Mouse (Mus musculus) intestine, embryonic 15.5 days (tissue): ENCODE results near the gene Ube2t. TPM values are rescaled to one million over a fixed set of nuclear protein-coding genes. Genes with fewer than 3 reads are reported as not detected.
A peak's percentile ranks its signal among the peaks of the same experiment; 100 is the strongest.

ENCODE experiments used
- ATAC-seq: fragments of 200-750 bp; cut with Nextera tagmentation; 2 replicates; pipeline ENCODE4 v1.8.0; 2017; ENCODE audit warnings: moderate TSS enrichment, moderate library complexity
- H3K27ac ChIP-seq: fragments of 300-500 bp; sonication (generic); 2 replicates; pipeline ENCODE4 v1.5.1; 2015; ENCODE audit warnings: mild to moderate bottlenecking, inconsistent platforms
- H3K27me3 ChIP-seq: fragments of 300-500 bp; sonication (generic); replicated peaks from 2 replicates; pipeline ENCODE4 v1.6.1; 2015; ENCODE audit warnings: inconsistent platforms
- H3K36me3 ChIP-seq: fragments of 300-500 bp; sonication (generic); 2 replicates; pipeline ENCODE4 v1.6.1; 2015; ENCODE audit warnings: inconsistent platforms
- H3K4me1 ChIP-seq: fragments of 300-500 bp; sonication (generic); replicated peaks from 2 replicates; pipeline ENCODE4 v1.6.1; 2015; ENCODE audit warnings: inconsistent platforms
- H3K4me2 ChIP-seq: fragments of 300-500 bp; sonication (generic); replicated peaks from 2 replicates; pipeline ENCODE4 v1.6.1; 2015; ENCODE audit warnings: mild to moderate bottlenecking, inconsistent platforms
- H3K4me3 ChIP-seq: fragments of 300-500 bp; sonication (generic); replicated peaks from 2 replicates; pipeline ENCODE4 v1.5.1; 2015; ENCODE audit warnings: inconsistent platforms
- H3K9ac ChIP-seq: fragments of 300-500 bp; sonication (generic); 2 replicates; pipeline ENCODE4 v1.6.1; 2015; ENCODE audit warnings: inconsistent platforms
- H3K9me3 ChIP-seq: fragments of 300-500 bp; sonication (generic); 2 replicates; pipeline ENCODE4 v1.6.1; 2016; ENCODE audit warnings: inconsistent platforms
- WGBS: fragments of 180-500 bp; shearing (Covaris S2); methylation state at CpG from one replicate; pipeline ENCODE4 v1.1.7; 2015; 5-methylcytosine and 5-hydroxymethylcytosine counted together
- polyA plus RNA-seq: library from polyadenylated mRNA; unstranded; fragments of >200 nt; fragmentation: Nextera tagmentation; extraction: Ambion mirVana; gene quantifications from 2 replicates; pipeline ENCODE4 v1.2.1, GENCODE M21; 2015

Gene Ube2t
- 31.1 and 31.9 TPM in 2 replicates for polyA plus RNA-seq

DNA sequence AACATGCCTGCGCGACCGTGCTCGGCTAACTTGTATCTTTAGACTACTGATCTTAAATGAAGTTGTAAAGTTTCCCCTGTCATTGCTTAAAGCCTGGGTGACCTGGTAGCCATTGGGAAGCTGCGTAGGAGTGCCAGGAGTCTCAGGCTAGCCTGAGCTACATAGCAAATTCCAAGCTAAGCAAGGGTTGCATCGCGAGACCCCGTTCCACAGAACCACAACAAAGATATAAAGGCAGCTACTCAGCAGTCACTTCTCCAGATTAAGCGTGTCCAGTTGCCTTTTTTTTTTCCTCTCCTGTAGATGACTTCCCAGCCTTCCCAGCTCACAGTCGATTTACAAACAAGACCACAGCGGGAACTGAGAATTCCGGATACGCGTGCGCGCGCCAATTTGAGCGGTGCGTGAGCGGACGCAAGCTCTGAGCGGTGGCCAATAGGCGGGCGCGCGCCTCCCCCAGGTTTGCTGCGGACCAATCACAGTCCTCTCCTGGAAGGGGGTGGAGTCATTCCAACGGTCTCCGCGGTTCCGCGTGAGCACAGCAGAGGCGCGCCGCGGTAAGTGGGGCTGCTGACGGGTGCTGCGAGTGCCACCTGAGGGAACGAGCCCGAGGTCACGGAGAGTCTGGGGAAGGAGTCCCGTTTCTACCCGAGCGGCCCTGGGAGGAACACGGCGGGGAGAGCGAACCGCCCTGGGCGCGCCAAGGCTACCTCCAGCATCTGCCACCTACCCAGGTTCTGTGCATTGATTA is at the start of gene Ube2t:
TSS of gene Ube2t (plus strand) at position 513 of the 751 bp plus-strand sequence.
- Histone ChIP-seq H3K27ac (peak within 1 kb of the TSS; percentile 18; the same call in 1 of the 2 replicates), H3K9ac (peak within 1 kb of the TSS; percentile 64), H3K4me2 (peak within 1 kb of the TSS; percentile 74), H3K9me3 (no peaks in the 10 kb centered on the region), H3K36me3 (no peaks in the 10 kb centered on the region), H3K4me1 (peaks cover 12% of the 10 kb centered on the region; the same call in 1 of the 2 replicates), H3K27me3 (no peaks in the 10 kb centered on the region), H3K4me3 (peak within 1 kb of the TSS; percentile 73)
- ATAC-seq: peak; percentile 100
- 2% methylated on average over 50 of the region's 50 CpGs for WGBS

DNA sequence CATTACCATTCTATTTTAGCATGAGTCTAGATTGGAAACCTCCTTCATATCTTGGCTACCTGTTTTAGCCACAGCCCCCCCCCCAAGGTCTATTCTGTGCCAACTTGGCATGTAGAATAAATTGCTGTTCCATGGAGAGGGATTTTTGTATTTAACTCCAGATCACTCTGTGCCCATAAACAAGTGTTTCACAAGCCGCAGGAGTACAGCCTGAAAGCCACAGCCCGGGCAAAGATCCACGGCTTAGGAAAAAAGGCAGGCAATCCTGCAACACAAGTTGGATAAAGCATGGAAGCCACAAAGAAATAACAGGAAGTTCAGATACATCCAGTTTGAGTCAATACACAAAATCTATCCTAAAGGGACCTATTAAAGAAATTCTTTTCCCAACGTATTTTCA is 48.8 kb upstream of the Ube2t start:
- Histone ChIP-seq H3K27ac (no peak overlapping the region), H3K27me3 (no peaks in the 10 kb centered on the region), H3K9ac (no peak overlapping the region), H3K4me1 (peaks cover 2% of the 10 kb centered on the region; the same call in 1 of the 2 replicates), H3K9me3 (no peaks in the 10 kb centered on the region), H3K4me2 (no peak overlapping the region), H3K36me3 (no peaks in the 10 kb centered on the region), H3K4me3 (no peak overlapping the region)
- WGBS: 94% methylated on average over 4 of the region's 4 CpGs
- ATAC-seq: no peak

DNA sequence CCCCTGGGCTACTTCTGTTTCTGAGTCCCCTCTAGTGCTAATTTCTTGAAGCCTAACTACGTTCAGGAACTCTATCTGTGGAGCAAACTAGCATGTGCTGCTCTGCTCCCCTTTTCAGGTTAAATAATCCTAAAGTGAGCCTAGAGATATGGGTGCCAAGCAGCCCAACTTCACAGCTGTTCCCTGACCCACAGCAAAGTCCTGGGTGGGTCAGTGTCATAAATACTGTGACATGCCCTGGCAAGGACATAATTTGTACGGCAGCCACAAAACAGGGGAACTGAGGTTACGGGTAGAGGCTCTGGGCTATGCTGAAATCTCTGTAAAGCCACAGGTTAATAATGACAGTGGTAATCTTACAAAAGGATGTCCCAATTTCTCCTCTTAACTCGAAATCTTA is 46.9 kb upstream of the Ube2t start:
- Histone ChIP-seq H3K27ac (no peak overlapping the region), H3K27me3 (no peaks in the 10 kb centered on the region), H3K36me3 (no peaks in the 10 kb centered on the region), H3K9ac (no peak overlapping the region), H3K4me1 (no peaks in the 10 kb centered on the region), H3K9me3 (no peaks in the 10 kb centered on the region), H3K4me3 (no peak overlapping the region), H3K4me2 (no peak overlapping the region)
- ATAC-seq: no peak
- WGBS: 80% methylated on average over 4 of the region's 4 CpGs

DNA sequence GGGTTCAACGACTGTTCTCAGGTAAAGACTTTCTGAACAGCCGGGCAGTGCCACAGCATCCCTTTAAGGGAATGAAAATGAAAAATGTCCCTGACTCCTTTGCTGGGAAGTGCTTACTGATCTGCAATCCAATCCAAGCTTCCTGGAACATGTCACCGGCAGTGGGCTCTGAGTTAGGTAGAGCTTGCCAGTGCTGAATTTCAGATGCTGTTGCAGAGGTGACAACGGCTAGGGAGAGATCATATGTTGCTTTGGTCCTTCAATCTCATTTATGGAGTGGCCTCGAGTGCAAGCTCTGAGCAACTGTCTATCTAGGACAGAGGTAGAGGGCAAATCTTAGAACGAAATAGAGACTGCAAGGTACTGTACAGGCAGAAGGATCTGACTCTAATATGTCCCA is 43.4 kb upstream of the Ube2t start:
- no peak for ATAC-seq
- WGBS: 87% methylated on average over 6 of the region's 6 CpGs
- Histone ChIP-seq H3K27me3 (no peaks in the 10 kb centered on the region), H3K36me3 (no peaks in the 10 kb centered on the region), H3K27ac (no peak overlapping the region), H3K4me2 (no peak overlapping the region), H3K9ac (no peak overlapping the region), H3K4me1 (no peaks in the 10 kb centered on the region), H3K9me3 (no peaks in the 10 kb centered on the region), H3K4me3 (no peak overlapping the region)

DNA sequence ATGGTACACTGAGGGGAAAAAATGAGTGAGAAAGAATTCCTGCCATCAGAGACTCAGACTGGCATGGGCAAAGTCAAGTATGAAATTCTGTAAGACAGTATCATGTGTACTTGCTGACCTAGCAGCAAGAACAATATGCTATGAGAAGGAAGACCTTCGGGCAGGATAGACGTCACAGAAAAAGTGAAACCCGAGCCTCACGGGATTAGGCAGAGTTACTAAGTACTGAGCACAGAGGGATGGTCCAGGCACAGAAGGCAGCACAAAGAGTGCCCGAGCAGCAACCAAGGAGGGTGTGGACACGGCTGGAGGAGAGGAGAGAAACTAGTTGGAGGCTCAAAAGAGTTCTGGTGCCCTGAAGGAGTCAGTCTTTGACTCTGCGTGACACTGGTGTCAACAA is 29.9 kb upstream of the Ube2t start:
- H3K27me3 ChIP-seq: no peaks in the 10 kb centered on the region
- WGBS: 54% methylated on average over 7 of the region's 7 CpGs
- ATAC-seq: no peak

DNA sequence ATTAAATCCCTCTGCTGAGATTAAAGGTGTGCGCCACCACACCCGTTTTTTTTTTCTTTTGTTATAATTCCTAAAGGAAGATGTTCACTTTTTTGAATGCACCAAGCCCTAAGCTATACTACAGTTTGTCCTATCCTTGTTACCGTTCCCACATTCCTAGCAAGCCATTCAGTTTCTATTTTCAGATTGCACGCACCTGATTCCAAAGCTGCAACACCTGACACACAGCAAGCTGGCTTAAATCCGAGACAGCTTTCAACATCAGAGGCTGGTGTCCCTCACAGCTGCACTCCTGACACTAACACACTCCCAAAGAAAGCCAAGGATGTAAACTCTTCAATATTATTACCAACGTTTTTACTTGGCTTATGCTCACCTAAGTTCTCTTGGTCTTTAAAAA is 26.0 kb upstream of the Ube2t start:
- Histone ChIP-seq H3K9ac (no peak overlapping the region), H3K4me2 (no peak overlapping the region), H3K4me3 (no peak overlapping the region), H3K4me1 (no peaks in the 10 kb centered on the region), H3K27ac (no peak overlapping the region), H3K9me3 (no peaks in the 10 kb centered on the region), H3K27me3 (no peaks in the 10 kb centered on the region), H3K36me3 (no peaks in the 10 kb centered on the region)
- ATAC-seq: no peak
- 87% methylated on average over 6 of the region's 6 CpGs for WGBS

More for the DNA sequence above, 29.9 kb upstream of the Ube2t start:
- Histone ChIP-seq H3K9ac (no peak overlapping the region), H3K27ac (no peak overlapping the region), H3K4me2 (no peak overlapping the region), H3K4me1 (no peaks in the 10 kb centered on the region), H3K4me3 (no peak overlapping the region), H3K9me3 (no peaks in the 10 kb centered on the region), H3K36me3 (no peaks in the 10 kb centered on the region)

DNA sequence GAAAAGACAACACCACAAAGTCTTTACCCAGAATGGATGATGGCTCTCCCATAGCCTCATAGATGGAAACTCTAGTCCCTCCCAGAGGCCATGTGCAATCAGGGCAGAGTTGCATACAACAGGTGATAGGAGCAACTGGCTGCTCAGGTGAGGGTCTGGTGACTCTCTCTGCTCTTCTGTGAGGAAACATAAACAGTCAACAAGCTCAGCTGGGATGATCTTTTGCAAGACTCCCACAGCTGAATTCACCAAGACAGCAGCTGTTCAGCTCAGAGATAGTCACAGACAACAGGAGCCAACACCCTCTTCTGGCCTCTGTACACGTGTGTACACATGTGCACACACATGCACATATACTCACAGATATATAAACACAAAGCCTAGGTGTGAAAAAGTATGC is 24.1 kb upstream of the Ube2t start:
- Histone ChIP-seq H3K27me3 (no peaks in the 10 kb centered on the region), H3K36me3 (no peaks in the 10 kb centered on the region), H3K4me1 (no peaks in the 10 kb centered on the region), H3K9me3 (no peaks in the 10 kb centered on the region), H3K27ac (no peak overlapping the region), H3K4me2 (no peak overlapping the region), H3K4me3 (no peak overlapping the region), H3K9ac (no peak overlapping the region)
- no peak for ATAC-seq
- WGBS: 80% methylated on average over 1 of the region's 1 CpGs

DNA sequence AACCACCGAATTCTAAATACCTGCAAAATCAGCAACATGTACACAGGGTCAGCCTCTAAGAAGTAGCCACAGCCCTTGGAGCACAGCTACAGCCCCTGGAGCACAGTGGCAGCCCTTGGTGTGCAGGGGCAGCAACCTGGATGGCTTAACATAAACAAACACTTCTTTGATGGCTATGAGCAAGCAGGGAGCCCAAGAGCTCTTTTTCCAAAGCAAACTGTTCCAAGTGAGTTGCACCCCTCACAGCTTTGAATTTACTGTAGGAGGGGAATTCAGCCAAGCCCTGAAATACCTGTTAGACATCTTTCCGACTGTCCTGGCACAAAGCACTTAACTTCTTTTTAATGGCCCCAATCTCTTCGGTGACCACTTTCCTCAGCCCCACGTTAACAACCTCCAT is 21.5 kb upstream of the Ube2t start:
- Histone ChIP-seq H3K4me3 (no peak overlapping the region), H3K36me3 (no peaks in the 10 kb centered on the region), H3K4me1 (no peaks in the 10 kb centered on the region), H3K27ac (no peak overlapping the region), H3K27me3 (no peaks in the 10 kb centered on the region), H3K9me3 (no peaks in the 10 kb centered on the region), H3K4me2 (no peak overlapping the region), H3K9ac (no peak overlapping the region)
- ATAC-seq: no peak
- 39% methylated on average over 4 of the region's 4 CpGs for WGBS

DNA sequence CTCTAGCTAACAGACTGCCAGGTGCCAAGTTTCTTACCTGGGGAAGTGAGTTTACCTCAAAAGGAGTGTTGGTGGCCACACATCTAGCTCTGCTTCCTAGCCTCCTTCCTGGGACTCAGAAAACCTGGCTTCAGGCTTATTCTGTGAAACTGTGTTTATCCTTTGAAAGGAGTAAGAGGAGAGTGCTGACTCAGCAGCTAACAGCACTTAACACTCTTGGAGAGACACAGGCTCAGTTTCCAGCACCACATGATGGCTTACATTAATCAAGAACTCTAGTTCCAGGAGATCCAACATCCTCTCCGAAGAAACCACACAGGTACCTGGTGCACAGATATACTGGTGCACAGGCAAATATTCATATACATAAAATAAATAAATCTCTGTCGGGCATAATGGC is 19.5 kb upstream of the Ube2t start:
- H3K27ac ChIP-seq: no peak overlapping the region
- H3K9ac ChIP-seq: no peak overlapping the region
- no peaks in the 10 kb centered on the region for H3K27me3 ChIP-seq
- peaks cover under 1% of the 10 kb centered on the region; the same call in 1 of the 2 replicates for H3K36me3 ChIP-seq
- no peak overlapping the region for H3K4me2 ChIP-seq
- no peak for ATAC-seq
- no peaks in the 10 kb centered on the region for H3K9me3 ChIP-seq
- WGBS: 84% methylated on average over 2 of the region's 2 CpGs
- H3K4me3 ChIP-seq: no peak overlapping the region
- no peaks in the 10 kb centered on the region for H3K4me1 ChIP-seq

DNA sequence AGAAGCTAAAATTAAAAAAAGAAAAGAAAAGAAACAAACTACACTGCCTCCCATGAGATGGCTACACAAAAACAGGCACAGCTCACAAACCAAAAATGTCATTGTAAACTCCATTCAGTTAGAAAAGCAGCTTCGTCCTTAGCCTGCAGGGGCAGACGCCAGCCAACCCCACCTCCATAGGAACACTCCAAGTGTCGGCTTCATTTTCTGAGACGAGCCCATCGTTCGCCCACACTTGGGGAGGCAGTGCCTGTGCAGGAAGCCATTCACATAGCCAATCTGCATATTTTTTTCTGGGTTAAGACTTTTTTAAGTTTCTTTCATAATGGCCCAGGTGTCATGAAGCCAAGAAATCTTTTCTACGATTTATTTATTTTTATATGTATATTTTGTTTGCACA is 14.8 kb upstream of the Ube2t start:
- ATAC-seq: no peak
- H3K27ac ChIP-seq: no peak overlapping the region
- H3K4me2 ChIP-seq: no peak overlapping the region
- no peak overlapping the region for H3K9ac ChIP-seq
- no peaks in the 10 kb centered on the region for H3K9me3 ChIP-seq
- H3K27me3 ChIP-seq: no peaks in the 10 kb centered on the region
- H3K36me3 ChIP-seq: peaks cover 3% of the 10 kb centered on the region; the same call in 1 of the 2 replicates
- no peaks in the 10 kb centered on the region for H3K4me1 ChIP-seq
- 85% methylated on average over 7 of the region's 7 CpGs for WGBS
- H3K4me3 ChIP-seq: no peak overlapping the region

DNA sequence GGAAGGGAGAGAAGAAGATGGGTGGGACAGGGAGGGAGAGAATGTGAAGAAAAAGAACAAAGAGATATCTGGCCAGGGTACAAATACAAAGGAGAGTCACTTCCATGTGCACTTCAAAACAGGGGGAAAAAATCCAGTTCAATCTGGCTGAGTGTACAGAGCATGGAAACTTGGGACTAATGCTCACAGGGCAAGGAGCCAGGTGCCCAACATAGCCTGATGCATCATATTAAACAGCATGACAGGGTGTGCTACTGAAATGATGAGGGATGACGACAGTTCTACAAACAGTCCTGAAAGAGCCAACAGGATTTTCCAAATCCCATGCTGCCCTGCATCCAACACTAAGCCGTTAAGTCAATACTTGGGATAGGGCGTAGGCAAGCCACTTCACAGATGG is 12.4 kb upstream of the Ube2t start:
- no peak for ATAC-seq
- no peaks in the 10 kb centered on the region for H3K9me3 ChIP-seq
- H3K27ac ChIP-seq: no peak overlapping the region
- H3K4me1 ChIP-seq: peaks cover 1% of the 10 kb centered on the region; the same call in 1 of the 2 replicates
- no peaks in the 10 kb centered on the region for H3K27me3 ChIP-seq
- H3K4me2 ChIP-seq: no peak overlapping the region
- H3K36me3 ChIP-seq: peaks cover 3% of the 10 kb centered on the region; the same call in 1 of the 2 replicates
- H3K4me3 ChIP-seq: no peak overlapping the region
- WGBS: 90% methylated on average over 3 of the region's 3 CpGs
- H3K9ac ChIP-seq: no peak overlapping the region

DNA sequence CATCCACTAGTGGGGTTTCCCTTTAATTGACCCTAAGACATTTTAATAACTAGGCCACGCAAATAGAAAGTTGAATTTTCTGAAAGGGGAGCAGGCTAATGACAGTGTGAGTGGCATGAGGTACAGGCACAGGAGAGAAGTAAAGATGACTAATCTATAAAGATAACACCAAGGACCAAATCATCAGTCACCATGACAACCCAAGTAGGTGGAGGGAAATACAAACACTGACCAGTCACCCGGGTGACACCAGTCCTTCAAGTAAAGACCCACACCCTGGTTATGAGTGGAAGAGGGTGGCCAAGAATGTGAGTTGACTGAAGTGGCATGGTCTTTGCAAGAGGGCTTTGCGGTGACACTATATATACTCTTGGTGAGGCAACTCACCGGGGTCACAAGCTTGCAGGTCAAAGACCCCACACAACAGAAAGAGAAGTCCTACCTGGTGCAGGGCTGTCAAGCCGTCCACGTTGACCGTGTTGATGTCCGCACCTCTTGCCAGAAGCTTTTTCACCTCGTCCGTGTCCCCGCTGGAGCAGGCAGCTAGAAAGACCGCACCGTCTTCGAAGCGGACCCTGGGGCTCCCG is 7.2 kb upstream of the Ube2t start:
- WGBS: 2% methylated on average over 16 of the region's 16 CpGs
- Histone ChIP-seq H3K4me3 (peak overlapping the region; percentile 94), H3K4me2 (peak overlapping the region; percentile 83), H3K27ac (peak overlapping the region; percentile 87), H3K9ac (peak overlapping the region; percentile 88), H3K27me3 (no peaks in the 10 kb centered on the region), H3K36me3 (no peaks in the 10 kb centered on the region), H3K9me3 (no peaks in the 10 kb centered on the region), H3K4me1 (peaks cover 5% of the 10 kb centered on the region; the same call in 1 of the 2 replicates)
- ATAC-seq: peak; percentile 29
